Mouse (Mus musculus) ES-Bruce4 (cell line): Measurements from ENCODE around the gene Fryl.

ENCODE experiments used
- CTCF ChIP-seq: IDR thresholded peaks from one replicate; pipeline ENCODE4 v1.8.1; 2011; ENCODE audit warnings: low read depth, low read length
- POLR2A ChIP-seq: IDR thresholded peaks from one replicate; pipeline ENCODE4 v1.8.1; 2011; ENCODE audit warnings: low read length; ENCODE audit not compliant: insufficient read depth

- TF ChIP-seq POLR2A (no peak), CTCF (no peak)
These were observed 19.5 kb downstream of the Fryl start for GRCm38 (mm10) chr5:73236894-73237334.
